Comparison of ENCODE assay signal across 16 mouse cellular contexts in genomic region chr10:68506242-68506641, GRCm38 (mm10). TPM values are rescaled to one million over a fixed set of nuclear protein-coding genes. Genes with fewer than 3 reads are reported as not detected.
DNase-seq lines count a peak whose midpoint lies in the region; ATAC-seq and TF ChIP-seq lines count a peak whose summit lies in the region.
"Had no signal": no experiment of that assay in that cellular context is flagged by ENCODE, and none has a peak within 500 bp of the region (broad histone marks: within the 10 kb centered on the region; RNA-seq: fewer than 3 reads in every experiment).

No protein-coding gene starts in this region.

- no peaks in the 10 kb centered on the region for H3K27me3 ChIP-seq in intestine, postnatal 0 days (replicated peaks; ENCODE audit: control insufficient read depth, insufficient read depth, low read length)
- H3K27me3 ChIP-seq in intestine, embryonic 16.5 days (replicated peaks; ENCODE audit: control insufficient read depth, insufficient read depth, low read length): no peaks in the 10 kb centered on the region
- no peaks in the 10 kb centered on the region for H3K27me3 ChIP-seq in midbrain, postnatal 0 days (ENCODE audit: insufficient read depth, low read length)
- H3K27me3 ChIP-seq in midbrain, embryonic 16.5 days (ENCODE audit: control insufficient read depth, insufficient read depth, low read depth, low read length): no peaks in the 10 kb centered on the region
- no peaks in the 10 kb centered on the region for H3K27me3 ChIP-seq in stomach, postnatal 0 days (ENCODE audit: control insufficient read depth, insufficient read depth, low read length)
- H3K27me3 ChIP-seq: embryonic facial prominence, embryonic 12.5 days; hindbrain, embryonic 13.5 days; limb, embryonic 13.5 days; neural tube, embryonic 15.5 days had no signal

- H3K4me2 ChIP-seq in intestine, postnatal 0 days (replicated peaks; ENCODE audit: low read depth): no peak overlapping the region
- H3K4me2 ChIP-seq in intestine, embryonic 16.5 days (ENCODE audit: low read depth, low read length): no peak overlapping the region
- no peak overlapping the region for H3K4me2 ChIP-seq in midbrain, postnatal 0 days (ENCODE audit: low read depth, low read length, poor library complexity, severe bottlenecking)
- H3K4me2 ChIP-seq in midbrain, embryonic 16.5 days (ENCODE audit: low read length): no peak overlapping the region
- H3K4me2 ChIP-seq in stomach, postnatal 0 days (replicated peaks; ENCODE audit: low read depth): no peak overlapping the region
- H3K4me2 ChIP-seq: embryonic facial prominence, embryonic 12.5 days; hindbrain, embryonic 13.5 days; limb, embryonic 13.5 days; neural tube, embryonic 15.5 days had no signal

- H3K4me3 ChIP-seq in intestine, postnatal 0 days (ENCODE audit: low read depth, low read length): no peak overlapping the region
- H3K4me3 ChIP-seq in intestine, embryonic 16.5 days (ENCODE audit: low read length): no peak overlapping the region
- H3K4me3 ChIP-seq in midbrain, postnatal 0 days (ENCODE audit: low read depth, low read length): no peak overlapping the region
- H3K4me3 ChIP-seq in midbrain, embryonic 16.5 days (ENCODE audit: low read depth, low read length): no peak overlapping the region
- no peak overlapping the region for H3K4me3 ChIP-seq in stomach, postnatal 0 days (ENCODE audit: low read depth, low read length)
- H3K4me3 ChIP-seq: embryonic facial prominence, embryonic 12.5 days; hindbrain, embryonic 13.5 days; limb, embryonic 13.5 days; neural tube, embryonic 15.5 days had no signal

- no peak for DNase-seq in midbrain, postnatal 0 days (ENCODE audit: low spot score)
- DNase-seq in T-cell, adult 2 months (ENCODE audit: low spot score): peak; percentile 11
- DNase-seq in stomach, postnatal 0 days (ENCODE audit: low spot score): no peak
- no peak for DNase-seq in embryo, embryonic 10 days (ENCODE audit: low spot score)
- DNase-seq in left cerebral cortex, adult 8-10 months (ENCODE audit: low spot score in 2 of 2): no peak
- DNase-seq: cerebellum, postnatal 10 days; thymus, postnatal 14 days had no signal

- peak; percentile 54 for TF ChIP-seq CTCF in intestine, postnatal 0 days (IDR thresholded peaks at IDR 0.05; ENCODE audit: low read depth)
- TF ChIP-seq CTCF in midbrain, postnatal 0 days (IDR thresholded peaks at IDR 0.05): 0 out of 2 replicates have a peak, but pooled peaks have one; percentile 33
- TF ChIP-seq CTCF in stomach, postnatal 0 days (IDR thresholded peaks at IDR 0.05; ENCODE audit: low read depth): peak; percentile 42

- no peak for TF ChIP-seq EP300 in stomach, postnatal 0 days (optimal IDR thresholded peaks at IDR 0.05)

- no peak for ATAC-seq in intestine, postnatal 0 days
- no peak for ATAC-seq in intestine, embryonic 16.5 days
- no peak for ATAC-seq in midbrain, postnatal 0 days (ENCODE audit: low FRiP score)
- ATAC-seq in midbrain, embryonic 16.5 days: no peak
- ATAC-seq in stomach, postnatal 0 days (ENCODE audit: low FRiP score, low TSS enrichment): no peak

- H3K27ac ChIP-seq in intestine, postnatal 0 days (ENCODE audit: low read depth, low read length): no peak overlapping the region
- no peak overlapping the region for H3K27ac ChIP-seq in intestine, embryonic 16.5 days (ENCODE audit: low read length)
- no peak overlapping the region for H3K27ac ChIP-seq in midbrain, postnatal 0 days (ENCODE audit: low read depth, low read length)
- H3K27ac ChIP-seq in midbrain, embryonic 16.5 days (ENCODE audit: low read length): no peak overlapping the region
- no peak overlapping the region for H3K27ac ChIP-seq in stomach, postnatal 0 days (replicated peaks)
- H3K27ac ChIP-seq: embryonic facial prominence, embryonic 12.5 days; hindbrain, embryonic 13.5 days; limb, embryonic 13.5 days; macrophage; neural tube, embryonic 15.5 days had no signal

- H3K4me1 ChIP-seq in intestine, postnatal 0 days (replicated peaks; ENCODE audit: control insufficient read depth, insufficient read depth, low read length): no peaks in the 10 kb centered on the region
- H3K4me1 ChIP-seq in intestine, embryonic 16.5 days (ENCODE audit: control insufficient read depth, insufficient read depth, low read length): no peaks in the 10 kb centered on the region
- H3K4me1 ChIP-seq in midbrain, postnatal 0 days (ENCODE audit: insufficient read depth, low read length): no peaks in the 10 kb centered on the region
- H3K4me1 ChIP-seq in midbrain, embryonic 16.5 days (ENCODE audit: control insufficient read depth, insufficient read depth, low read length): no peaks in the 10 kb centered on the region
- no peaks in the 10 kb centered on the region for H3K4me1 ChIP-seq in stomach, postnatal 0 days (replicated peaks; ENCODE audit: control insufficient read depth, insufficient read depth)
- H3K4me1 ChIP-seq: hindbrain, embryonic 13.5 days; neural tube, embryonic 15.5 days had no signal

- 0 out of 2 replicates have a peak, but pooled peaks cover 3% of the 10 kb centered on the region for H3K9me3 ChIP-seq in intestine, postnatal 0 days (ENCODE audit: control insufficient read depth)
- no peaks in the 10 kb centered on the region for H3K9me3 ChIP-seq in intestine, embryonic 16.5 days (ENCODE audit: control insufficient read depth, low read length)
- H3K9me3 ChIP-seq in midbrain, postnatal 0 days (ENCODE audit: low read length): no peaks in the 10 kb centered on the region
- H3K9me3 ChIP-seq in midbrain, embryonic 16.5 days (replicated peaks; ENCODE audit: control insufficient read depth, low read length, poor library complexity, severe bottlenecking): 0 out of 2 replicates have a peak, but pooled peaks cover 3% of the 10 kb centered on the region
- no peaks in the 10 kb centered on the region for H3K9me3 ChIP-seq in stomach, postnatal 0 days (ENCODE audit: control insufficient read depth, low read length)
- H3K9me3 ChIP-seq: embryonic facial prominence, embryonic 12.5 days; hindbrain, embryonic 13.5 days; limb, embryonic 13.5 days; neural tube, embryonic 15.5 days had no signal

- WGBS in intestine, postnatal 0 days: 87% methylated on average over 4 of the region's 4 CpGs
- WGBS in intestine, embryonic 16.5 days: 91% methylated on average over 4 of the region's 4 CpGs
- WGBS in midbrain, postnatal 0 days: 90% methylated on average over 4 of the region's 4 CpGs
- 91% methylated on average over 4 of the region's 4 CpGs for WGBS in midbrain, embryonic 16.5 days
- 89% methylated on average over 4 of the region's 4 CpGs for WGBS in stomach, postnatal 0 days

- H3K9ac ChIP-seq in intestine, postnatal 0 days (ENCODE audit: low read depth, low read length): no peak overlapping the region
- H3K9ac ChIP-seq in intestine, embryonic 16.5 days (ENCODE audit: low read depth, low read length): no peak overlapping the region
- no peak overlapping the region for H3K9ac ChIP-seq in midbrain, postnatal 0 days (replicated peaks; ENCODE audit: low read length, poor library complexity, severe bottlenecking)
- no peak overlapping the region for H3K9ac ChIP-seq in midbrain, embryonic 16.5 days (ENCODE audit: low read depth, low read length)
- H3K9ac ChIP-seq in stomach, postnatal 0 days (ENCODE audit: low read length): no peak overlapping the region
- H3K9ac ChIP-seq: embryonic facial prominence, embryonic 12.5 days; hindbrain, embryonic 13.5 days; limb, embryonic 13.5 days; neural tube, embryonic 15.5 days had no signal

- H3K36me3 ChIP-seq in intestine, postnatal 0 days (ENCODE audit: control insufficient read depth, insufficient read depth): no peaks in the 10 kb centered on the region
- H3K36me3 ChIP-seq in intestine, embryonic 16.5 days (ENCODE audit: control insufficient read depth, insufficient read depth, low read length): no peaks in the 10 kb centered on the region
- H3K36me3 ChIP-seq in midbrain, postnatal 0 days (ENCODE audit: insufficient read depth, low read length): no peaks in the 10 kb centered on the region
- no peaks in the 10 kb centered on the region for H3K36me3 ChIP-seq in midbrain, embryonic 16.5 days (ENCODE audit: control insufficient read depth, insufficient read depth, low read length)
- no peaks in the 10 kb centered on the region for H3K36me3 ChIP-seq in stomach, postnatal 0 days (ENCODE audit: control insufficient read depth, insufficient read depth, low read length)
- H3K36me3 ChIP-seq: embryonic facial prominence, embryonic 12.5 days; hindbrain, embryonic 13.5 days; limb, embryonic 13.5 days; neural tube, embryonic 15.5 days had no signal

RNA-seq across cellular contexts. Expression of gene Cabcoco1, which starts 35.5 kb away (rescaled TPM):
- polyA plus RNA-seq in intestine, postnatal 0 days (2015; fragmentation: Nextera tagmentation; extraction: Ambion mirVana): 3.7 and 4.0 TPM in 2 replicates
- polyA plus RNA-seq in intestine, embryonic 16.5 days (2015; fragmentation: Nextera tagmentation; extraction: Ambion mirVana): 8.4 and 9.0 TPM in 2 replicates
- 0.71 and 1.6 TPM in 2 replicates for total RNA-seq in midbrain, postnatal 0 days (2014; rRNA removed)
- polyA plus RNA-seq in midbrain, postnatal 0 days (2015; fragmentation: Nextera tagmentation; extraction: Ambion mirVana): 3.8 TPM in 2 replicates
- 1.2 and 2.5 TPM in 2 replicates for polyA plus RNA-seq in midbrain, embryonic 16.5 days (2015; fragmentation: Nextera tagmentation; extraction: Ambion mirVana)
- 4.7 and 5.2 TPM in 2 replicates for polyA plus RNA-seq in stomach, postnatal 0 days (2015; fragmentation: Nextera tagmentation; extraction: Ambion mirVana)
- total RNA-seq in left cerebral cortex, adult 8-10 months (2022): 1 to 10 TPM; 1.8 to 3.5 (median 2.9) TPM
- polyA plus RNA-seq: forebrain, embryonic 11.5 days; macrophage had no signal
